Mouse (Mus musculus): Measurements from ENCODE around the gene Cpsf4l. TPM values are rescaled to one million over a fixed set of nuclear protein-coding genes. Genes with fewer than 3 reads are reported as not detected.
A peak's percentile ranks its signal among the peaks of the same experiment; 100 is the strongest.

Cpsf4l gene
- total and polyA plus RNA-seq, 3 experiments: not detected

DNA sequence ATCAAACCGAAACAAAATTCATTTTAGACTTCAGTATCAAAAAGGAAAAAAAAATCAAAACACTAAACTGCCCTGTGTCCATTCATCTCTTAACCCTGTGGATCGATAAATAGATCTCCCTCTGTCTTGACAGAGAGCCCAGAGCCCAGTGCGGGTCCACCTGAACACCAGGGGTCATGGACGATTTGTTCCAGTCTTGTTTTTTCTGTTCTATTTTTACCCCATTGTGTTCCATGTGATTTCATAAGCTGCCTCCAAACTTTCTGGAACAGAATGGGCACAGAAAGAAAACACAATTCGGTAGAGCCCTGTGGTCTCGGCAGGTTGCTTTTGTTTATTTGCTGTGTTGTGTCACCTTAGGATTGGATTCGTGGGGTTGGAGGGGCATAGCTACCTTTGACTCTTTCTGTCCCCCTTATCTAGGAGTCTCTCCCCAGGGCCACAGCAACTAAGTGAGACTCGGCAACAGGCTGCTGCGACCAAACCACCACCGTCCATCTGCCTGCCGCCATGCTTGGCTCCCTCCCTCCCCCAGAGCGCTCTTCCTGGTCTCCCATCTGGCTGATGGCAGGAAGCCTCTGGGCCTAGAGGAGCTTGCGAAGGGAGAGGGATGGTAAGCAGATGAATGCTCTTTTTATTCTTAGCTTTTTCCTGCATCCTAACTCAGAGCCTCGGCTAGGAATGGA is 12.7 kb upstream of the Cpsf4l start:
- peaks cover 6% of the 10 kb centered on the region for H3K27me3 ChIP-seq (ENCODE audit: insufficient read depth, low read length)
- H3K4me1 ChIP-seq (ENCODE audit: insufficient read depth, low read depth, low read length): 0 out of 2 replicates have a peak, but pooled peaks cover 3% of the 10 kb centered on the region
- TF ChIP-seq GATA2 (IDR thresholded peaks at IDR 0.05; ENCODE audit: borderline replicate concordance, low read depth, low read length) (no peak), GATA1 (IDR thresholded peaks at IDR 0.05; ENCODE audit: borderline replicate concordance, low read length) (no peak), CTCF (IDR thresholded peaks at IDR 0.05; ENCODE audit: low read depth, low read length) (no peak), TAL1 (conservative IDR thresholded peaks at IDR 0.05; ENCODE audit: low read depth, low read length) (no peak), POLR2AphosphoS5 (IDR thresholded peaks at IDR 0.05; ENCODE audit: insufficient replicate concordance, low read depth, low read length) (no peak)
- no peaks in the 10 kb centered on the region for H3K9me3 ChIP-seq (replicated peaks)
- peaks cover 27% of the 10 kb centered on the region for H3K36me3 ChIP-seq (replicated peaks)
- ATAC-seq (ENCODE audit: extremely low read depth, insufficient number of reproducible peaks, low FRiP score, poor library complexity, severe bottlenecking): no peak
- no peak for DNase-seq (ENCODE audit: low spot score)
- H3K4me3 ChIP-seq (ENCODE audit: low read depth, low read length): no peak overlapping the region

- Histone ChIP-seq H3K27me3 (ENCODE audit: insufficient read depth, low read length) (peaks cover 10% of the 10 kb centered on the region), H3K9me3 (replicated peaks) (no peaks in the 10 kb centered on the region), H3K4me3 (ENCODE audit: low read depth, low read length) (no peak overlapping the region), H3K36me3 (replicated peaks) (no peaks in the 10 kb centered on the region), H3K4me1 (ENCODE audit: insufficient read depth, low read depth, low read length) (peaks cover 3% of the 10 kb centered on the region; the same call in 1 of the 2 replicates)
- TF ChIP-seq GATA1 (IDR thresholded peaks at IDR 0.05; ENCODE audit: borderline replicate concordance, low read length): no peak
- TF ChIP-seq TAL1 (conservative IDR thresholded peaks at IDR 0.05; ENCODE audit: low read depth, low read length): no peak
- TF ChIP-seq POLR2AphosphoS5 (IDR thresholded peaks at IDR 0.05; ENCODE audit: insufficient replicate concordance, low read depth, low read length): no peak
- TF ChIP-seq CTCF (IDR thresholded peaks at IDR 0.05; ENCODE audit: low read depth, low read length): no peak
- TF ChIP-seq GATA2 (IDR thresholded peaks at IDR 0.05; ENCODE audit: borderline replicate concordance, low read depth, low read length): no peak
- ATAC-seq (ENCODE audit: extremely low read depth, insufficient number of reproducible peaks, low FRiP score, poor library complexity, severe bottlenecking) (no peak), DNase-seq (ENCODE audit: low spot score) (no peak)
These were observed 8.1 kb upstream of the Cpsf4l start for GRCm38 (mm10) chr11:113717767-113718424.

GRCm38 (mm10) chr11:113716132-113716531 is 6.3 kb upstream of the Cpsf4l start:
- Histone ChIP-seq H3K9me3 (replicated peaks) (no peaks in the 10 kb centered on the region), H3K4me1 (ENCODE audit: insufficient read depth, low read depth, low read length) (peaks cover 3% of the 10 kb centered on the region; the same call in 1 of the 2 replicates), H3K27me3 (ENCODE audit: insufficient read depth, low read length) (peaks cover 10% of the 10 kb centered on the region), H3K4me3 (ENCODE audit: low read depth, low read length) (no peak overlapping the region), H3K36me3 (replicated peaks) (no peaks in the 10 kb centered on the region)
- TF ChIP-seq POLR2AphosphoS5 (IDR thresholded peaks at IDR 0.05; ENCODE audit: insufficient replicate concordance, low read depth, low read length) (no peak), GATA2 (IDR thresholded peaks at IDR 0.05; ENCODE audit: borderline replicate concordance, low read depth, low read length) (no peak), GATA1 (IDR thresholded peaks at IDR 0.05; ENCODE audit: borderline replicate concordance, low read length) (no peak), TAL1 (conservative IDR thresholded peaks at IDR 0.05; ENCODE audit: low read depth, low read length) (no peak), CTCF (IDR thresholded peaks at IDR 0.05; ENCODE audit: low read depth, low read length) (no peak)
- ATAC-seq (ENCODE audit: extremely low read depth, insufficient number of reproducible peaks, low FRiP score, poor library complexity, severe bottlenecking): no peak
- DNase-seq (ENCODE audit: low spot score): no peak

GRCm38 (mm10) chr11:113715078-113715674 is 5.4 kb upstream of the Cpsf4l start:
- H3K9me3 ChIP-seq (replicated peaks): no peaks in the 10 kb centered on the region
- H3K27me3 ChIP-seq (ENCODE audit: insufficient read depth, low read length): peaks cover 10% of the 10 kb centered on the region
- H3K4me1 ChIP-seq (ENCODE audit: insufficient read depth, low read depth, low read length): peaks cover 3% of the 10 kb centered on the region; the same call in 1 of the 2 replicates
- TF ChIP-seq CTCF (IDR thresholded peaks at IDR 0.05; ENCODE audit: low read depth, low read length) (no peak), TAL1 (conservative IDR thresholded peaks at IDR 0.05; ENCODE audit: low read depth, low read length) (no peak), POLR2AphosphoS5 (IDR thresholded peaks at IDR 0.05; ENCODE audit: insufficient replicate concordance, low read depth, low read length) (no peak), GATA2 (IDR thresholded peaks at IDR 0.05; ENCODE audit: borderline replicate concordance, low read depth, low read length) (no peak), GATA1 (IDR thresholded peaks at IDR 0.05; ENCODE audit: borderline replicate concordance, low read length) (no peak)
- ATAC-seq (ENCODE audit: extremely low read depth, insufficient number of reproducible peaks, low FRiP score, poor library complexity, severe bottlenecking) (peak; percentile 22; the same call in 1 of the 2 replicates), DNase-seq (ENCODE audit: low spot score) (no peak)
- H3K36me3 ChIP-seq (replicated peaks): no peaks in the 10 kb centered on the region
- no peak overlapping the region for H3K4me3 ChIP-seq (ENCODE audit: low read depth, low read length)

GRCm38 (mm10) chr11:113711061-113711460 is 1.2 kb upstream of the Cpsf4l start:
- Histone ChIP-seq H3K9me3 (replicated peaks) (no peaks in the 10 kb centered on the region), H3K27me3 (ENCODE audit: insufficient read depth, low read length) (no peaks in the 10 kb centered on the region; the same call in 1 of the 2 replicates), H3K36me3 (replicated peaks) (no peaks in the 10 kb centered on the region), H3K4me1 (ENCODE audit: insufficient read depth, low read depth, low read length) (no peaks in the 10 kb centered on the region; the same call in 1 of the 2 replicates), H3K4me3 (ENCODE audit: low read depth, low read length) (no peak overlapping the region)
- TF ChIP-seq GATA2 (IDR thresholded peaks at IDR 0.05; ENCODE audit: borderline replicate concordance, low read depth, low read length) (no peak), GATA1 (IDR thresholded peaks at IDR 0.05; ENCODE audit: borderline replicate concordance, low read length) (no peak), POLR2AphosphoS5 (IDR thresholded peaks at IDR 0.05; ENCODE audit: insufficient replicate concordance, low read depth, low read length) (no peak), CTCF (IDR thresholded peaks at IDR 0.05; ENCODE audit: low read depth, low read length) (no peak), TAL1 (conservative IDR thresholded peaks at IDR 0.05; ENCODE audit: low read depth, low read length) (no peak)
- DNase-seq (ENCODE audit: low spot score) (no peak), ATAC-seq (ENCODE audit: extremely low read depth, insufficient number of reproducible peaks, low FRiP score, poor library complexity, severe bottlenecking) (no peak)
